Mouse (Mus musculus) olfactory bulb, adult 2 months (tissue): ENCODE measurements at regions not wholly inside any gene's neighbourhood (a gene's known extent, or its start where the extent isn't known, plus 50 kb on each side); places are given as distances from the start of the nearest gene placed in this dataset.
A peak's percentile ranks its signal among the peaks of the same experiment; 100 is the strongest.

Experiments used
- H3K27ac ChIP-seq: fragments of 200-500 bp; 2 replicates; pipeline ENCODE4 v1.5.1; 2012; ENCODE audit warnings: low read depth, low read length; ENCODE audit not compliant: insufficient read depth
- H3K4me1 ChIP-seq: fragments of 200-500 bp; 2 replicates; pipeline ENCODE4 v1.6.1; 2012; ENCODE audit warnings: low read length; ENCODE audit not compliant: control insufficient read depth, insufficient read depth
- H3K4me3 ChIP-seq: fragments of 200-500 bp; 2 replicates; pipeline ENCODE4 v1.5.1; 2012; ENCODE audit warnings: mild to moderate bottlenecking, low read depth, low read length, moderate library complexity; ENCODE audit not compliant: insufficient read depth
- CTCF ChIP-seq: fragments of 200-500 bp; IDR thresholded peaks from 2 replicates; pipeline ENCODE4 v1.5.1; 2012; ENCODE audit warnings: low read depth, mild to moderate bottlenecking, low read length, moderate library complexity; ENCODE audit not compliant: insufficient read depth
- POLR2A ChIP-seq: fragments of 200-500 bp; IDR thresholded peaks from 2 replicates; pipeline ENCODE4 v1.6.1; 2012; ENCODE audit warnings: mild to moderate bottlenecking, low read depth, low read length, moderate library complexity; ENCODE audit not compliant: insufficient read depth
- WGBS: fragments of 180-500 bp; shearing (Covaris S2); methylation state at CpG from one replicate; pipeline ENCODE4 v1.1.7; 2018; 5-methylcytosine and 5-hydroxymethylcytosine counted together

DNA sequence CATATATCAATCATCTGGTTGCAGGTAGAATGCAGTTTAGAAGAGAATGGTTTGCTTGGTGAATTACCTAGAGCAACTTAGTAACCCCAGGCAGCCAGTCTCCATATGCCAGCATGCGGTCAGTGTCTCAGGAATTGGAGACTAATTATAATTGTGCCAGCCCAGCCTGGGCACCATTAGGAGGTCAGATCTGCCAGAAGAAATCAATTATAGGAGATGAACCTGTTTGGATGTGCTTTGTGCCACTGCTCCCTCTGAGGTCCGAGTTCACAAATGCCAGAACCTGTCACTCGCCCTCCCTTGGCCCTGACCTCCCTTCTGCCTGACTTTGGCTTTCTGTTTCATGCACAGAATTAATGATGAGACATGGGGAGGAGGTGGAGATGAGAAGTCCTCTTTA lies 323.1 kb downstream of the En1 start:
- no peaks in the 10 kb centered on the region for H3K4me1 ChIP-seq
- TF ChIP-seq POLR2A (no peak), CTCF (no peak)
- H3K27ac ChIP-seq: no peak overlapping the region
- no peak overlapping the region for H3K4me3 ChIP-seq
- WGBS: 69% methylated on average over 3 of the region's 3 CpGs

DNA sequence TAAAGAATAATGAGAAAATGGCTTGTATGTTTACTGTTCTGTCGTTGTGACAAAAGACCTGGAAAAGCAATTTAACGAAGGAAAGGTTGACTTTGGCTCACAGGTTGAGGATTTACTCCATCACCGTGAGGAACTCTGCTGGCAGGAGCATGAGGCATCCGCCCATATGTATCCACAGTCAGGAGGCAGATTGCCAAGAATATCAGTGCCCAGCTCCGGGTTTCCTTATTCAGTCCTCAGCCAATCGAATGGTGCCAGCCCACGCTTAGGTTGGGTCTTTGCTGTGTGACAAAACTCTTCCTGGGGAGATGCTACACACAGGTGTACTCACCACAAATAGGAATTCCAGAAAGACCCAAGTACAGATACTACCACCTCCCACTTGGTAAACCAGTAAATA lies 327.9 kb downstream of the En1 start:
- TF ChIP-seq POLR2A: no peak
- TF ChIP-seq CTCF: no peak
- 75% methylated on average over 7 of the region's 7 CpGs for WGBS
- H3K4me1 ChIP-seq: no peaks in the 10 kb centered on the region
- no peak overlapping the region for H3K27ac ChIP-seq
- H3K4me3 ChIP-seq: no peak overlapping the region

DNA sequence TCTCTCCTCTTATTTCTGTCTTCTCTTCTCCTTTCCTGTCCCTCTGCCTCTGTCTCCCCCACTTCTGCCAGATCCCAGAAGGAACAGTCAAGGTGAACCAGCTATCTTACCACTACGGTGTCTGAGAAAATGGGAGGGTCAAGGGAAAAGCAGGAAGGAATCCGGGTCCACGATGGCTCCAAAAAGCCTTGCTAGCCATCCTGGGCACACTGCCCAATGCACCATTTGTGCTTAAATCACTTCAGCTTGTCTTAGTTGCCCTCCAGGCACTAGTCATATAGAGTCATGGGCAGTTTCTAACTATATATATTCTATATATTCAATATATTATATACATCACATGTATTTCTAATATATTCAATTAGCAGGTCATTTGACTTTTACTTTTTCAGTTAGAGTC lies 333.1 kb downstream of the En1 start:
- no peak overlapping the region for H3K4me3 ChIP-seq
- WGBS: 74% methylated on average over 3 of the region's 3 CpGs
- TF ChIP-seq POLR2A (no peak), CTCF (no peak)

DNA sequence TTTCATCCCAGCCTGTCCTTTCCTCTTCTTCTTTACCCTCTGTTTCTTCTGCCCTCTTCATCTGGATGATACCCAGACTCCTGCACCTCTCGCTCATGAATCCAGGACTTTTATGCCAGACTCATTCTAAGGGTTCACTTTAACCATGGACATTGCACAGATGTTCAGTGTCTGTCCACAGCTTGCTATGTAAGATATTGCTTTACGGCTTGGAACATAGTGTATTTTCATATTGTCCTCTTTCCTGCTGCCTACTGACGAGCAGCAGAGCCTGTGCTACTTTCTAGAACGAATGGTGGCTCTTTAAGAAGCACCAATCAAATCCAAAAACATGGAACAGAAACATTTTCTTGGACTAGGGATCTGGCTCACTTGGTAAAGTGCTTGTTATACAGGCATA lies 341.5 kb downstream of the En1 start:
- no peaks in the 10 kb centered on the region for H3K4me1 ChIP-seq
- no peak overlapping the region for H3K27ac ChIP-seq
- WGBS: 90% methylated on average over 4 of the region's 4 CpGs
- no peak overlapping the region for H3K4me3 ChIP-seq
- TF ChIP-seq CTCF: no peak
- no peak for TF ChIP-seq POLR2A

More for the DNA sequence above, 333.1 kb downstream of the En1 start:
- Histone ChIP-seq H3K27ac (no peak overlapping the region), H3K4me1 (no peaks in the 10 kb centered on the region)

GRCm38 (mm10) chr1:120946349-120946748 lies 344.1 kb downstream of the En1 start:
- Histone ChIP-seq H3K4me3 (no peak overlapping the region), H3K27ac (no peak overlapping the region), H3K4me1 (no peaks in the 10 kb centered on the region)
- 83% methylated on average over 4 of the region's 4 CpGs for WGBS
- TF ChIP-seq CTCF: no peak
- no peak for TF ChIP-seq POLR2A

- no peak overlapping the region for H3K27ac ChIP-seq
- H3K4me3 ChIP-seq: no peak overlapping the region
- 83% methylated on average over 1 of the region's 1 CpGs for WGBS
- no peaks in the 10 kb centered on the region for H3K4me1 ChIP-seq
- TF ChIP-seq CTCF: no peak
- no peak for TF ChIP-seq POLR2A
Observed at GRCm38 (mm10) chr1:120961235-120961634, 359.0 kb downstream of the En1 start.

GRCm38 (mm10) chr1:120961984-120962383 lies 359.8 kb downstream of the En1 start:
- no peak overlapping the region for H3K4me3 ChIP-seq
- 60% methylated on average over 8 of the region's 8 CpGs for WGBS
- H3K4me1 ChIP-seq: no peaks in the 10 kb centered on the region
- TF ChIP-seq CTCF: no peak
- TF ChIP-seq POLR2A: no peak
- no peak overlapping the region for H3K27ac ChIP-seq

GRCm38 (mm10) chr1:120963477-120964178 lies 361.4 kb downstream of the En1 start:
- no peaks in the 10 kb centered on the region for H3K4me1 ChIP-seq
- 42% methylated on average over 14 of the region's 14 CpGs for WGBS
- TF ChIP-seq POLR2A: no peak
- TF ChIP-seq CTCF: no peak
- no peak overlapping the region for H3K27ac ChIP-seq
- H3K4me3 ChIP-seq: no peak overlapping the region

- Histone ChIP-seq H3K4me1 (no peaks in the 10 kb centered on the region), H3K27ac (no peak overlapping the region), H3K4me3 (peak overlapping the region; percentile 34)
- 40% methylated on average over 17 of the region's 17 CpGs for WGBS
- no peak for TF ChIP-seq CTCF
- TF ChIP-seq POLR2A: no peak
Observed at GRCm38 (mm10) chr1:120964179-120964517, 361.9 kb downstream of the En1 start.

- TF ChIP-seq POLR2A (no peak), CTCF (no peak)
- H3K4me3 ChIP-seq: no peak overlapping the region
- no peaks in the 10 kb centered on the region for H3K4me1 ChIP-seq
- 88% methylated on average over 3 of the region's 3 CpGs for WGBS
- H3K27ac ChIP-seq: no peak overlapping the region
Observed at GRCm38 (mm10) chr1:120966132-120966531, 363.9 kb downstream of the En1 start.
